Mouse (Mus musculus) hindbrain, embryonic 15.5 days (tissue): ENCODE measurements around the gene Irx4. TPM values are rescaled to one million over a fixed set of nuclear protein-coding genes. Genes with fewer than 3 reads are reported as not detected.
A peak's percentile ranks its signal among the peaks of the same experiment; 100 is the strongest.

Experiments used
- ATAC-seq: fragments of 200-750 bp; cut with Nextera tagmentation; 2 replicates; pipeline ENCODE4 v1.8.0; 2017; ENCODE audit warnings: low read depth, moderate number of reproducible peaks, moderate TSS enrichment; ENCODE audit not compliant: low FRiP score
- H3K27ac ChIP-seq: fragments of 300-500 bp; sonication (generic); replicated peaks from 2 replicates; pipeline ENCODE4 v1.5.1; 2015; ENCODE audit warnings: mild to moderate bottlenecking, inconsistent platforms
- H3K27me3 ChIP-seq: fragments of 300-500 bp; sonication (generic); 2 replicates; pipeline ENCODE4 v1.6.1; 2015; ENCODE audit warnings: control low read depth, inconsistent platforms
- H3K36me3 ChIP-seq: fragments of 300-500 bp; sonication (generic); 2 replicates; pipeline ENCODE4 v1.6.1; 2015; ENCODE audit warnings: control low read depth, inconsistent platforms
- H3K4me1 ChIP-seq: fragments of 300-500 bp; sonication (generic); replicated peaks from 2 replicates; pipeline ENCODE4 v1.6.1; 2015; ENCODE audit warnings: control low read depth, inconsistent platforms
- H3K4me2 ChIP-seq: fragments of 300-500 bp; sonication (generic); 2 replicates; pipeline ENCODE4 v1.6.1; 2015; ENCODE audit warnings: moderate library complexity, mild to moderate bottlenecking, inconsistent platforms
- H3K4me3 ChIP-seq: fragments of 300-500 bp; sonication (generic); 2 replicates; pipeline ENCODE4 v1.5.1; 2015; ENCODE audit warnings: mild to moderate bottlenecking, inconsistent platforms
- H3K9ac ChIP-seq: fragments of 300-500 bp; sonication (generic); 2 replicates; pipeline ENCODE4 v1.6.1; 2015; ENCODE audit warnings: inconsistent platforms
- H3K9me3 ChIP-seq: fragments of 300-500 bp; sonication (generic); 2 replicates; pipeline ENCODE4 v1.6.1; 2016; ENCODE audit warnings: control low read depth, inconsistent platforms
- WGBS: fragments of 180-500 bp; shearing (Covaris S2); methylation state at CpG from one replicate; pipeline ENCODE4 v1.1.7; 2015; 5-methylcytosine and 5-hydroxymethylcytosine counted together
- polyA plus RNA-seq: library from polyadenylated mRNA; unstranded; fragments of >200 nt; fragmentation: Nextera tagmentation; extraction: Ambion mirVana; gene quantifications from 2 replicates; pipeline ENCODE4 v1.2.1, GENCODE M21; 2015

Gene Irx4
- polyA plus RNA-seq, 1 experiment from 2014 or later, result 5.7 TPM

DNA sequence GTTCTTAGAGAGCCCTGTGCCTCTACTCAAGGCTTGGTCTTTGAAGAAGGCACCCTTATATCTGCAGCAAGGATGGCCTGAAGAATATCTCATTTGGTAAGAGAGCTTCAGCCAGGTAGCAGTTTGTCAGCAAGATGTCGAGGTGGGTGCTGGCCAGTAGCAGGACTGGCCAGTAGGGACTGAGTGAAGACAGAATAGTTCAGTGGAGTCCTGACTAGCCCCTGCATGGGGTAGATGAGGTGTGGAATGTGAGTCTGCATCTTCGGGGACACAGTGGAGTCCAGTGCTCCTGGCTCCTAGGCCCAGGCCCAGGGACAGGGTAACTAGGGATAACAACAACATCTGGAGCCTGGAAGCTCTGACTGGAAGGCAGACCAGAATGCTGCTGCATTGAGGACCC is 1.6 kb downstream of the Irx4 start:
- H3K36me3 ChIP-seq, result no peaks in the 10 kb centered on the region
- peaks cover 42% of the 10 kb centered on the region for H3K4me1 ChIP-seq
- H3K9me3 ChIP-seq, result no peaks in the 10 kb centered on the region
- no peak for ATAC-seq
- peaks cover 97% of the 10 kb centered on the region for H3K27me3 ChIP-seq
- no peak overlapping the region for H3K27ac ChIP-seq
- 22% methylated on average over 2 of the region's 2 CpGs for WGBS
- peak overlapping the region; percentile 44; the same call in 1 of the 2 replicates for H3K4me3 ChIP-seq
- no peak overlapping the region for H3K9ac ChIP-seq
- peak overlapping the region; percentile 89 for H3K4me2 ChIP-seq

DNA sequence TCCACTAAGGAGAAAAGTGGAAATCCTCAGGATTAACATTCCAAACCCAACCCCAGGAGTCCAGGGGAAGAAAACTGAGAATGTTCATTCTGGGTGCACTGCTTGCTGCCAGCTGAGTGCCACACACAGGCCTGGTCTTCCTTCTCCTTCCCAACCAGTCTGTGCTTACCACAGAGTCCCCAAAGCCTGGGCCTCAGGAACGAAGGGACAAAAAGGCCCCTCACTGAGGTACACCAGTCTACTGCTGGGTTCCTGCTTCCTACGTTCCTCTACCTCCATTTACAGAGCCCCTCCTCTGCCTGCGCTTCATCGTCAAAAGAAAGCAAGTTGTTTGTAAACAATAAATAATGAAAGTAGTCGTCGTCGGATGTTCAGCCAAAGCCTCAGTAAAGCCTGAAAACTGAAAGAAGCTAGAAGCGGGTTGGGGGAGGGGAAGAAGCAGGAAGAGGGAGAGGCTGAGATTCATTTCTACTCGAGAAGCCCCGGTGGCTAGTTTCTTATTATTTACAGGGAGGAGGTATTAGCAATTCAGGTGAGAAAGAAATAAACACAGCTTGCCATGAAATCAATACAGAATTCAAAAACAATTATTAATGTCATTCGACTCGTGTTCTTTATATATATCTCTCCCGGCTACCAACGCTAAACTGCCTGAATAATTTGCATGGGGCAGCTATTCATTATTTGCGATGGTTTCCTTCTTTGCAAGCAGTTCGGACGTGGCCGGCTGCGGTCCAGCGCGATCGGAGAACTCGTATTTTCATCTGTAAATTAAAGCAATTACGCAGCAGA is 2.3 kb downstream of the Irx4 start:
- H3K27ac ChIP-seq, result no peak overlapping the region
- peak overlapping the region; percentile 89 for H3K4me2 ChIP-seq
- WGBS, result 5% methylated on average over 24 of the region's 24 CpGs
- H3K4me1 ChIP-seq, result peaks cover 42% of the 10 kb centered on the region
- H3K4me3 ChIP-seq, result peak overlapping the region; percentile 27
- H3K27me3 ChIP-seq, result peaks cover 97% of the 10 kb centered on the region
- no peaks in the 10 kb centered on the region for H3K36me3 ChIP-seq
- H3K9me3 ChIP-seq, result no peaks in the 10 kb centered on the region
- no peak overlapping the region for H3K9ac ChIP-seq
- ATAC-seq, result no peak

DNA sequence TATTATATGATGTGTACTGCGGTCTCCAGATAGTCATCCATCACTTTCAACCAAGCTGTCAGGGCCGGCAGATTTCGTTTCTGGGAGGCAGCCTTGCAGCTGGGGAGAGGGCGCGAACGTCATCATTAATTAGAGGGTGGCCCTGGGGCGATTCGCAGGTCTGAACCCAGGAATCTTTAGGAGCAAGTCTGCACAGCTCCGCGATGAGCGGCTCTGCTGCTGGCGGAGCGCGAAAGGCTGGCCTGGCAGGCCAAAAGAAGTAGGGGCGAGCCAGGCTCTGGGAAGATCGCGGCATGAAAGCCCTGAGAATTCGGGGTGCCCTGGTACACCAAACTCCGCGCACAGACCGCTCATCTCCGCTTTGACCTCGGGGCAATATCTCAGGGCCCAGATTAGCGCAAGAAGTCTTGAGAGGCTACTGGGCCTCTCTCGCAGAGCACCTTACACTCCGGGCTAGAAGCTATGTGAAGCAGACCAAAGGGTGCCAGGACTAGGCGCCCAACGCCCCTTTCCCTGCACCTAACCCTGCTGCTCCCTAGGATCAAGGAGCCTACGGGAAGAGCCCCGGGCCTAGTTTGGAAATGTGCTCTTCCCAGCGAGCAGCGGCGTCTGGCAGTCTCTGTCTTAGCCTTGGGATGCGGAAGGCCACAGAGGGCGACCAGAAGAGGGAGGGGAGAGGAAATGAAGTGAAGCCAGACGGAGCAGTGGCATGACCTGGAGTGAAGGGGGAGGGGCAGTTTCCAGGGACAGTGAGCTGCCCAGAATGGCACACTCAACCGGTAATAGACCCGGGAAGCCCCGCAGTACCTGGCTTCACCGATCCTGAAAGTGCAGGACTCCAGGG is 3.1 kb downstream of the Irx4 start:
- H3K4me3 ChIP-seq, result peak overlapping the region; percentile 27

DNA sequence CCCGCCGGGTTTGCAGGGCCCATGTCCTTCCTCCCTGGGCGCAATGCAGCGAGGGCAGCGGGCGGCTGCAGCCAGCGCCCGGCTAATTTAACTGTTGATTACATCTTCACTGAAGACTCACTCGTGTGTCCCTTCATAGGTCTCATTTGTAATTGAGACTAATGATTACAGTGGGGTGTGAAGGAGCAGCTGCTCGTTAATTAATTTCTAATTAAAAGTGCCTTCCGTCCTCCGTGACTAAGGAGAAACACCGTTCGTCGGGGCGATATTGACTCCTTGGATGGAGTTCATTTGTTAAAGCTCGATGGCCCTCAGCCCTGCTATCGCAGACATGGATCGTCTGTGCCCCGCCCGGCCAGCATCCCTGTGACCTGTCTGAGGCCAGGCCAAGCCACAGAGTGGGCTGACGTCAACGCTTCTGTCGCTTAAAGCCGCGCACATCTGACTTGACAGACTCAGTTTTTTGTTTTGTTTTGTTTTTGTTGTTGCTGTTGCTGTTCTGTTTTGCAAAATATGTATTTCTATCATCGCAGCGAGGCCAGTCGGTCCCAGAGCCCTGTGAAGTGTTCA is 4.0 kb downstream of the Irx4 start:
- no peaks in the 10 kb centered on the region for H3K36me3 ChIP-seq
- no peak overlapping the region for H3K27ac ChIP-seq
- WGBS, result 5% methylated on average over 29 of the region's 29 CpGs

More for the DNA sequence above, 3.1 kb downstream of the Irx4 start:
- H3K27ac ChIP-seq, result no peak overlapping the region
- H3K4me1 ChIP-seq, result peaks cover 45% of the 10 kb centered on the region
- H3K36me3 ChIP-seq, result no peaks in the 10 kb centered on the region
- H3K9ac ChIP-seq, result no peak overlapping the region
- 2% methylated on average over 40 of the region's 40 CpGs for WGBS
- no peaks in the 10 kb centered on the region for H3K9me3 ChIP-seq
- H3K4me2 ChIP-seq, result peak overlapping the region; percentile 89
- ATAC-seq, result no peak
- peaks cover 97% of the 10 kb centered on the region for H3K27me3 ChIP-seq

DNA sequence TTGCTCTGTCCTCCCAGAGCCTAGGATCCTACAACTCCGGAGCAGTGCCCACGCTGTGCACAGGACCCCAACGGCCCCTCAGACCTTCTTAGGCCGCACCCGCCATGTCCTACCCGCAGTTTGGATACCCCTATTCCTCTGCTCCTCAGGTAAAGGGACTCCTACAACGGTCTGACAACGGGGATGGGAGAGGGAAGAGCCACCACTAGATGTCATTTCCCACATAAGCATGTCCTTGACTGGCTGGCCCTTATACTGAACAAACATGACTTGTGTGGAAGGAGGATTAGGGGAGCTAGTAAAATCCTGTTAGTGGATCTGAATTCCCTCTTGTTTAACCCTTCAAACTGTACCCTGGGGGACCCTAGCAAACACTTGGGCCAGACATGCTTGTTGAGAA is 4.6 kb downstream of the Irx4 start:
- Histone ChIP-seq H3K36me3 (no peaks in the 10 kb centered on the region), H3K4me2 (no peak overlapping the region), H3K27me3 (peaks cover 97% of the 10 kb centered on the region), H3K4me3 (no peak overlapping the region), H3K9me3 (no peaks in the 10 kb centered on the region), H3K9ac (no peak overlapping the region), H3K27ac (no peak overlapping the region), H3K4me1 (peaks cover 50% of the 10 kb centered on the region)
- no peak for ATAC-seq
- 18% methylated on average over 8 of the region's 8 CpGs for WGBS

More for the DNA sequence above, 4.0 kb downstream of the Irx4 start:
- Histone ChIP-seq H3K9me3 (no peaks in the 10 kb centered on the region), H3K9ac (no peak overlapping the region), H3K4me1 (peaks cover 50% of the 10 kb centered on the region), H3K4me2 (peak overlapping the region; percentile 89), H3K27me3 (peaks cover 97% of the 10 kb centered on the region), H3K4me3 (peak overlapping the region; percentile 27; the same call in 1 of the 2 replicates)
- ATAC-seq, result no peak

DNA sequence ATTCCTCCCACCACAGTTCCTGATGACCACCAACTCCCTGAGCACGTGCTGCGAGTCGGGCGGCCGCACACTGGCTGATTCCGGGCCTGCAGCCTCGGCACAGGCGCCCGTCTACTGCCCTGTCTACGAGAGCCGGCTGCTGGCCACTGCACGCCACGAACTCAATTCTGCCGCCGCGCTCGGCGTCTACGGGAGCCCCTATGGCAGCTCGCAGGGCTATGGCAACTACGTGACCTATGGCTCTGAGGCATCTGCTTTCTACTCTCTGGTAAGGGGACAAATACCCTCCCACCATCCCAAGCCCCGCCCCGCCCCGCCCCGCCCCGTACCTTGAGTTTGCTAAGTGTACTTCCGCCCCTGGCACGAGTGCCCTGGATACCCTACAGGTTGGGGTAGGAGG is 5.2 kb downstream of the Irx4 start:
- peak; percentile 37 for ATAC-seq
- no peak overlapping the region for H3K9ac ChIP-seq
- no peak overlapping the region for H3K27ac ChIP-seq
- H3K4me3 ChIP-seq, result 0 out of 2 replicates have a peak overlapping the region, but pooled peaks have one; percentile 2
- H3K27me3 ChIP-seq, result peaks cover 97% of the 10 kb centered on the region
- peaks cover 45% of the 10 kb centered on the region for H3K4me1 ChIP-seq
- H3K4me2 ChIP-seq, result peak overlapping the region; percentile 39
- WGBS, result under 1% methylated on average over 28 of the region's 28 CpGs
- no peaks in the 10 kb centered on the region for H3K36me3 ChIP-seq
- no peaks in the 10 kb centered on the region for H3K9me3 ChIP-seq

DNA sequence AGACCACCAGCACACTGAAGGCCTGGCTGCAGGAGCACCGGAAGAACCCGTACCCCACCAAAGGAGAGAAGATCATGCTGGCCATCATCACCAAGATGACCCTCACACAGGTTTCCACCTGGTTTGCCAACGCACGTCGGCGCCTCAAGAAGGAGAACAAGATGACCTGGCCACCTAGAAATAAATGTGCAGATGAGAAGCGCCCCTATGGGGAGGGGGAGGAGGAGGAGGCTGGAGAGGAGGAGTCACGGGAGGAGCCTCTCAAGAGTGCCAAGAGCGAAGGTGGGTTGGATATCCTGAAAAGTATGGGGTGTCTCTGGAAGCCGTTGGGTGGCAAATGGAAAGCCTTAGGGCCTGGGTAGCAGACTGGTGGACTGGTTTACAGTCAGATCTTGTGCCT is 7.3 kb downstream of the Irx4 start:
- no peak overlapping the region for H3K4me2 ChIP-seq
- no peak overlapping the region for H3K9ac ChIP-seq
- H3K9me3 ChIP-seq, result no peaks in the 10 kb centered on the region
- peaks cover 93% of the 10 kb centered on the region for H3K27me3 ChIP-seq
- no peak for ATAC-seq
- no peaks in the 10 kb centered on the region for H3K36me3 ChIP-seq
- WGBS, result 10% methylated on average over 10 of the region's 10 CpGs
- H3K4me1 ChIP-seq, result peaks cover 51% of the 10 kb centered on the region
- H3K4me3 ChIP-seq, result no peak overlapping the region
- H3K27ac ChIP-seq, result no peak overlapping the region

DNA sequence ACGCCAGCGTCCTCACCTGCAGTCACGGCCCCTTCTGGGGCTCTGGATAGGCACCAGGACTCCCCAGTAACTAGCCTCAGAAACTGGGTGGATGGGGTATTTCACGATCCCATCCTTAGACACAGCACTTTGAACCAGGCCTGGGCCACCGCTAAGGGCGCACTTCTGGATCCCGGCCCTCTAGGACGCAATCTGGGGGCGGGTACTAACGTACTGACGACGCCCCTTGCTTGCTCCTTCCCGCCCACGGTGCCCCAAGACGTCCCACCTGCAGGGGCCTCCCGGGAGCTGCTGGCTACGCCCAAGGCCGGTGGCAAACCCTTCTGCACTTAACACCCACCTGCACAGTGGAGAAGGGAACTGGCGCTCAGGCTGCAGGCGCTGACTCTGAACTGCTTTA is 8.4 kb downstream of the Irx4 start:
- WGBS, result 4% methylated on average over 20 of the region's 20 CpGs
- ATAC-seq, result no peak
- Histone ChIP-seq H3K27ac (no peak overlapping the region), H3K27me3 (peaks cover 93% of the 10 kb centered on the region), H3K9me3 (no peaks in the 10 kb centered on the region), H3K4me1 (peaks cover 40% of the 10 kb centered on the region), H3K9ac (no peak overlapping the region), H3K4me3 (no peak overlapping the region), H3K4me2 (no peak overlapping the region; the same call in 1 of the 2 replicates), H3K36me3 (no peaks in the 10 kb centered on the region)

DNA sequence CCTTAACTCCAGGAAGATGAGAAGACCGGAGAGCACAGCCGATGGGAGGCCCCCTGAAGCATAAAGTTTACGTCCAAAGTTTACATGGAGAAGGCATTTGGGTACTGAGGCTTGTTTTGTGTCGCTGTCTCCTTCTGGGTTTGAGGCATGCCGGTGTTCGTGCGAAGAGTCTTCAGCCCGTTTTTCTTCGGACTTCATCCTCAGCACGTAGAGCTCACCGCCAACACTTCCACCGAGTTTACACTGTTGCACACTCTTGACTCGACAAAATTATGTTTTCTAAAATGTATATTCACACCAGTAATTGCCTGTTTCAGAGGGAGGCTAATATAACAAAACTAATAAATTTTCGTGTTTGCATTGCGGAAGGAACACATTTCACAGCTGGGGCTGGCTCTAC is 9.0 kb downstream of the Irx4 start:
- no peak overlapping the region for H3K4me2 ChIP-seq
- no peaks in the 10 kb centered on the region for H3K36me3 ChIP-seq
- H3K27me3 ChIP-seq, result peaks cover 93% of the 10 kb centered on the region
- H3K4me3 ChIP-seq, result no peak overlapping the region
- WGBS, result 10% methylated on average over 15 of the region's 15 CpGs
- H3K9ac ChIP-seq, result no peak overlapping the region
- peaks cover 35% of the 10 kb centered on the region for H3K4me1 ChIP-seq
- no peak overlapping the region for H3K27ac ChIP-seq
- no peaks in the 10 kb centered on the region for H3K9me3 ChIP-seq
- no peak for ATAC-seq

DNA sequence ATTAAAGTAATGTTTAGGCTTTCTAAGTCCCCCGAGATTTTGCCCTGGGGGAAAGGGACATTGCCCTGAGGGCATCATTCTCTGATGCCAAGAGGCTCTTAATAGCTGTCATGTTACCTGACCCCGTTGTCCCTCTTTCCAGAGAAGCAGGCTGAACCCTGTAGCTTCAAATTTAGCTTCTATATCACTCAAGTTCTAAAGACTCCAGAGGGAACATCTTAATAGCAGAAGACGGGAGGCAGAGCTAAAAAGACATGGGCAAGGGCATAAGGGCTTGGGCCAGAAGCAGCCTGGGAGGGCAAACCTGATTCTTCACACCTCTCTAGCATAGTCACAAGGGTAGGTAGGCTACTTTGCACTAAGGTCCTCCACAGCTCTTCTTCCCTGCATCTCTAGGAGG is 9.6 kb downstream of the Irx4 start:
- Histone ChIP-seq H3K36me3 (no peaks in the 10 kb centered on the region), H3K4me2 (no peak overlapping the region), H3K27me3 (peaks cover 93% of the 10 kb centered on the region), H3K9ac (no peak overlapping the region), H3K4me3 (no peak overlapping the region), H3K4me1 (peaks cover 33% of the 10 kb centered on the region), H3K9me3 (no peaks in the 10 kb centered on the region), H3K27ac (no peak overlapping the region)
- no peak for ATAC-seq
- WGBS, result 11% methylated on average over 3 of the region's 3 CpGs

DNA sequence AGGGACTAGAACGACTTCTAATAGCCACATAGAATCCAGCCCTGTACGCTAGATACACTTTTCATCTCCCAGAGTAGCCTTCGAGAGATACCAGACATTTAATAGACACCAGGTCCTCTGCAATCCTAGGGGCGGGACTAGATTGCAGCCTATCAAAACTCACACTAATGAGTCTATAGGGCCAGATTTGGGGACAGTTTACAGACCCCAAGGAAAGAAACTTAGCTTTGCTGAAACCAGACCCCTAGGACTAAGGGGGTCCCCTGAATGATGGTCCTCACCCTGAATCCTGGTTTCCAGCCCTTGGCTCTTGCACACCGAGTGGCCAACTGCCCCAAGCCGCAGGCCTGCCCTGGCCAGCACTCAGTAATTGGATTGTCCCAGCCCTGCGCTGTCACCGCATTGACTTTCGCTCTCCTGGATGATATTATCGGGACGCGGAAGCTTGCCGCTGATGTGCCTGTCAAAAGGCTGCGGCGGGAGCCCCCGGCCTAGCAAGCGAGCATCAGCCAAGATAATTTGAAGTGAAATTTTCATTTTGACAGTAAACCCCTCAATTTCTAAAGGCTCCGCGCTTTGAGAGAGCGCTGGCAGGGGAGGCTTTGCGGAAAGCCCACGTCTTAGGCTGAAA is 10.3 kb downstream of the Irx4 start:
- 6% methylated on average over 22 of the region's 22 CpGs for WGBS
- H3K4me2 ChIP-seq, result peak overlapping the region; percentile 64
- peaks cover 27% of the 10 kb centered on the region for H3K4me1 ChIP-seq
- no peak for ATAC-seq
- no peaks in the 10 kb centered on the region for H3K36me3 ChIP-seq
- H3K27me3 ChIP-seq, result peaks cover 86% of the 10 kb centered on the region
- H3K9ac ChIP-seq, result no peak overlapping the region
- no peak overlapping the region for H3K27ac ChIP-seq
- no peaks in the 10 kb centered on the region for H3K9me3 ChIP-seq
- H3K4me3 ChIP-seq, result 0 out of 2 replicates have a peak overlapping the region, but pooled peaks have one; percentile 3
